Mouse (Mus musculus): ENCODE data around the gene Olfr1212. TPM values are rescaled to one million over a fixed set of nuclear protein-coding genes. Genes with fewer than 3 reads are reported as not detected.

The Olfr1212 gene
- polyA plus RNA-seq (2015; fragmentation: Nextera tagmentation; extraction: Ambion mirVana): not detected in 2 replicates

DNA sequence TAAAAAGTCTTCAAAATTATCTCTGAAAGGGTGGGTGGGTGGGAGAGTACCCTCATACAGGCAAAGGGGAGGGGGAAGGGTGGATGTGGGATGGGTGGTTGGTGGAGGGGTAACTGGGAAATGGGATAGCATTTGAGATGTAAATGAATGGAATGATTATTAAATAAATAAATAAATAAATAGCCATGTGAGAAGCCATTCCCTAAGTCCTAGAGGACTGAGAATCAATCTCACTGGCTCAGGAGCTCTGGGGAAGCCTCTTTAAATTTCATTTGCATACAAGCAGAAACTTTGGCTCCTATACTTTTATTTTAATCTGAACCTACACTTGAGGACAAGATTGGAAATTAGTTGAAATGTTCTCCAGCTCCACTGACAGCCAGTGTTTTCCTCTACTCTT, at the start of gene Olfr1212:
Olfr1212 (plus strand) TSS at position 301 of the 400 bp plus-strand sequence.
- ATAC-seq (ENCODE audit: low FRiP score, low read depth): no peak
- no peaks in the 10 kb centered on the region for H3K4me1 ChIP-seq (replicated peaks)

DNA sequence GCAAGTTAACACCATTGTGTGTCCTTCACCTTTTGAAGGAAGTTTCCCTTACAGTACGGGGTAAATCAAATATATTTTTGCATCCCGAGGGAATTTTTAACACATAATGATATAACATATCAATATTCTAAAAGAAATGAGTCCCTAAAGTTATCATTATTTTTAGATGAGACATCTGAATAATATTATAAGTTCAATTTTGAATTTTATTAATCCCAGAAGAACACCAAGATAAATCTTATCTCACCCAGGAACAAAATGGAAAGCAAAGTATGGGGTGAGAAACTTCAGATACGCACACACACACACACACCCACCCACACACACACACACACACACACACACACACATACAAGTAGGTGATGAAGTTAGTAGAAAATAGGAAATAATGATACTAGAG, 38.7 kb upstream of the Olfr1212 start, which contains the start of gene Olfr1209:
Olfr1209 (minus strand) TSS at position 101 of the 400 bp plus-strand sequence.
- Histone ChIP-seq H3K4me3 (no peak within 1 kb of the TSS), H3K27ac (replicated peaks) (no peak within 1 kb of the TSS), H3K4me1 (replicated peaks) (no peaks in the 10 kb centered on the region), H3K36me3 (no peaks in the 10 kb centered on the region), H3K9me3 (no peaks in the 10 kb centered on the region), H3K27me3 (no peaks in the 10 kb centered on the region), H3K4me2 (no peak within 1 kb of the TSS), H3K9ac (no peak within 1 kb of the TSS)
- 94% methylated on average over 3 of the region's 3 CpGs for WGBS
- no peak for ATAC-seq (ENCODE audit: low FRiP score, low read depth)

More for the DNA sequence above, at the start of gene Olfr1212:
- Histone ChIP-seq H3K36me3 (no peaks in the 10 kb centered on the region), H3K27ac (replicated peaks) (no peak within 1 kb of the TSS), H3K4me3 (no peak within 1 kb of the TSS), H3K9me3 (no peaks in the 10 kb centered on the region), H3K4me2 (no peak within 1 kb of the TSS), H3K27me3 (no peaks in the 10 kb centered on the region), H3K9ac (no peak within 1 kb of the TSS)

DNA sequence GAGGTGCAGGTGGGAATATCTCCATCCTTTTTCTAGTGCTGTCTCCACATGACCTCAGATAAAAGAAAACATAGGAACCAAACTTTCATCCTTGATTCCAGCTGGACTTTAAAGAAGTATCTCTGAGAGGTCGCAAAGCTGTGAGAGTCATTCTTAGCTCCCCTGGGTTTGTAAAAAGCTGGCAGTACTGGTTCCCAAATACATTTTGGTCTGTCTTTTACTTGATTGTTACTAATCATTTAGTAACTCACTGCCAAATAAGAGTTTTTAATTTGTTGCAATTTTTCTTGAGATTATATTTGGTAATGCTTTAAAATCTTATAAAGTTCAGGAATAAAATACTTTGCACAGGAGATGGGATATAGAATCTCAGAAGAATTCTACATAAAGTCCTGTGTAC, 15.8 kb upstream of the Olfr1212 start, which contains the start of gene Olfr1211:
Olfr1211 (minus strand) TSS at position 101 of the 400 bp plus-strand sequence.
- Histone ChIP-seq H3K27me3 (no peaks in the 10 kb centered on the region), H3K9me3 (no peaks in the 10 kb centered on the region), H3K4me1 (replicated peaks) (no peaks in the 10 kb centered on the region), H3K4me2 (no peak within 1 kb of the TSS), H3K27ac (replicated peaks) (no peak within 1 kb of the TSS), H3K9ac (no peak within 1 kb of the TSS), H3K4me3 (no peak within 1 kb of the TSS), H3K36me3 (no peaks in the 10 kb centered on the region)
- no peak for ATAC-seq (ENCODE audit: low FRiP score, low read depth)
- WGBS: 87% methylated on average over 1 of the region's 1 CpGs

DNA sequence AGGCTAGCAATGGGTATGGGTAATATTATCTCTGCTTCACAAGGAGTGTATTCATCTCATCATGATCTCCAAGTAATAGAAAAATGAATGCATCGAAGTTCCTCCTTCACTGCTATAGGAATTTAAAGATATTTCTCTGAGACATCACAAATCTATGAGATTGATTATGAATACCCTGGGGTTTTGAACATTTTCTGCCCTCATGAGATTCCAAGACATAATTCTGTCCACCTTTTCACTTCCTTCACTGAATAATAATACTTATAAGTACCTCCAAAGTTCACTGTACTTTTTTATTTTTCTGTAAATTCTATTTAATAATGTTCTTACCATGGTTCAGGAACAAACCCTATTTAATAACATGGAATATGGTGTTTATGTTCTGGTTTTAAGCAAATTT, 26.4 kb downstream of the Olfr1212 start, which contains the start of gene Gm13762:
Gm13762 (minus strand) TSS at position 101 of the 400 bp plus-strand sequence.
- 95% methylated on average over 1 of the region's 1 CpGs for WGBS
- H3K27me3 ChIP-seq: no peaks in the 10 kb centered on the region
- H3K9ac ChIP-seq: no peak within 1 kb of the TSS
- no peaks in the 10 kb centered on the region for H3K9me3 ChIP-seq
- ATAC-seq (ENCODE audit: low FRiP score, low read depth): no peak
- H3K4me2 ChIP-seq: no peak within 1 kb of the TSS
- H3K36me3 ChIP-seq: no peaks in the 10 kb centered on the region
- H3K27ac ChIP-seq (replicated peaks): no peak within 1 kb of the TSS
- H3K4me3 ChIP-seq: no peak within 1 kb of the TSS
- no peaks in the 10 kb centered on the region for H3K4me1 ChIP-seq (replicated peaks)

DNA sequence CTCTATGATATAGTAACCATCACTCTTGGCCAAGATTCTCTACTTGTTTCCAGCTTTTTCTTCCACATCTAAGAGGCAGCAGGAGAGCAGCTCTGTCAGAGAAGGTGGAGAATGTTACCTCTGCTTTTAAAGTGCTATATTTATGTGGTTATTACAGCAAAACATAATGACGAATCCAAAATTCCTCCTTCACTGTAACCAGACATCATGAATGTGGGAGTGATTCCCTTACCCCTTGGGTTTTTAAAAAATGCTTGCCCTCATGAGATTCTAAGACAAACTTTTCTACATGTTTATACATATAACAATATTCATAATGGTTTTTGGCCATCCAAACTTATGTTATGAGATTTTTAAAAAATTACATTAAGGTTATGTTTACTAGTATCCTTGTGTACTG, 38.8 kb downstream of the Olfr1212 start, which contains the start of gene Olfr1214:
Olfr1214 (minus strand) TSS at position 101 of the 400 bp plus-strand sequence.
- WGBS: 94% methylated on average over 1 of the region's 1 CpGs
- Histone ChIP-seq H3K4me2 (no peak within 1 kb of the TSS), H3K36me3 (no peaks in the 10 kb centered on the region)

DNA sequence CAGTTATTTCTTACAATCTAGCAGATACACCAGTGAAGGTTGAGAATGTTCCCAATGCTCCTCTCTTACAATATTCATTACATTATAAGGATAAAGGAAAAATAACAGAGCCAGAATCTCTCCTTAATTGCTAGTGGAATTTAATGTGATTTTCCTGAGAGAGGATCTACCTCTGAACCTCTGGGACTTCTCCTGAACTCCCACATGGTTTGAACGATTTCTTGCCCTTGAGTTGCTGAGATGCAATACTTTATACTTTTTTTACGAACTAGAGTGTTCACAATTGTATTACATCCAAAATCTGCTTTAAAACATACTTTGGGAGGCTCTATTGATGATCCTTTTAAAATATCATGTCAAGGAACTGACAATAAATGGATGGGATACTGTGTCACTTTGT, 53.1 kb downstream of the Olfr1212 start, which contains the start of gene Olfr1215:
Olfr1215 (minus strand) TSS at position 101 of the 400 bp plus-strand sequence.
- WGBS: 70% methylated on average over 2 of the region's 2 CpGs
- Histone ChIP-seq H3K4me2 (no peak within 1 kb of the TSS), H3K9ac (no peak within 1 kb of the TSS), H3K4me3 (no peak within 1 kb of the TSS), H3K27me3 (no peaks in the 10 kb centered on the region), H3K36me3 (no peaks in the 10 kb centered on the region), H3K27ac (replicated peaks) (no peak within 1 kb of the TSS), H3K9me3 (no peaks in the 10 kb centered on the region), H3K4me1 (replicated peaks) (no peaks in the 10 kb centered on the region)
- no peak for ATAC-seq (ENCODE audit: low FRiP score, low read depth)

More for the DNA sequence above, 38.8 kb downstream of the Olfr1212 start, which contains the start of gene Olfr1214:
- H3K4me3 ChIP-seq: no peak within 1 kb of the TSS
- no peak within 1 kb of the TSS for H3K9ac ChIP-seq
- no peaks in the 10 kb centered on the region for H3K4me1 ChIP-seq (replicated peaks)
- no peak for ATAC-seq (ENCODE audit: low FRiP score, low read depth)
- no peaks in the 10 kb centered on the region for H3K27me3 ChIP-seq
- no peaks in the 10 kb centered on the region for H3K9me3 ChIP-seq
- no peak within 1 kb of the TSS for H3K27ac ChIP-seq (replicated peaks)

Other genes with a start within 250 kb of the Olfr1212 start
- not detected in 2 replicates for gene Olfr1196, start 249.4 kb upstream of the Olfr1212 start, polyA plus RNA-seq (2015; fragmentation: Nextera tagmentation; extraction: Ambion mirVana)
- gene Olfr1197, start 221.6 kb upstream of the Olfr1212 start, polyA plus RNA-seq (2015; fragmentation: Nextera tagmentation; extraction: Ambion mirVana): not detected in 2 replicates
- gene Olfr1198, start 202.6 kb upstream of the Olfr1212 start, polyA plus RNA-seq (2015; fragmentation: Nextera tagmentation; extraction: Ambion mirVana): not detected in 2 replicates
- not detected in 2 replicates for gene Olfr1199, start 193.5 kb upstream of the Olfr1212 start, polyA plus RNA-seq (2015; fragmentation: Nextera tagmentation; extraction: Ambion mirVana)
- gene Olfr1200, start 183.5 kb upstream of the Olfr1212 start, polyA plus RNA-seq (2015; fragmentation: Nextera tagmentation; extraction: Ambion mirVana): not detected in 2 replicates
- not detected in 2 replicates for gene Olfr1201, start 160.9 kb upstream of the Olfr1212 start, polyA plus RNA-seq (2015; fragmentation: Nextera tagmentation; extraction: Ambion mirVana)
- gene Olfr1202, start 139.5 kb upstream of the Olfr1212 start, polyA plus RNA-seq (2015; fragmentation: Nextera tagmentation; extraction: Ambion mirVana): 0.04 TPM in 1 of 2 replicates, not detected in the other
- not detected in 2 replicates for gene Olfr1205, start 124.2 kb upstream of the Olfr1212 start, polyA plus RNA-seq (2015; fragmentation: Nextera tagmentation; extraction: Ambion mirVana)
- gene Olfr1204, start 104.7 kb upstream of the Olfr1212 start, polyA plus RNA-seq (2015; fragmentation: Nextera tagmentation; extraction: Ambion mirVana): not detected in 2 replicates
- gene Olfr1206, start 90.7 kb upstream of the Olfr1212 start, polyA plus RNA-seq (2015; fragmentation: Nextera tagmentation; extraction: Ambion mirVana): not detected in 2 replicates
- gene Olfr1208, start 51.7 kb upstream of the Olfr1212 start, polyA plus RNA-seq (2015; fragmentation: Nextera tagmentation; extraction: Ambion mirVana): not detected in 2 replicates
- not detected in 2 replicates for gene Olfr1209, start 38.8 kb upstream of the Olfr1212 start, polyA plus RNA-seq (2015; fragmentation: Nextera tagmentation; extraction: Ambion mirVana)
- not detected in 2 replicates for gene Olfr1211, start 15.9 kb upstream of the Olfr1212 start, polyA plus RNA-seq (2015; fragmentation: Nextera tagmentation; extraction: Ambion mirVana)
- not detected in 2 replicates for gene Gm13762, start 26.3 kb downstream of the Olfr1212 start, polyA plus RNA-seq (2015; fragmentation: Nextera tagmentation; extraction: Ambion mirVana)
- not detected in 2 replicates for gene Olfr1214, start 38.7 kb downstream of the Olfr1212 start, polyA plus RNA-seq (2015; fragmentation: Nextera tagmentation; extraction: Ambion mirVana)
- gene Olfr1215, start 53.0 kb downstream of the Olfr1212 start, polyA plus RNA-seq (2015; fragmentation: Nextera tagmentation; extraction: Ambion mirVana): not detected in 2 replicates
- not detected in 2 replicates for gene Olfr1216, start 64.4 kb downstream of the Olfr1212 start, polyA plus RNA-seq (2015; fragmentation: Nextera tagmentation; extraction: Ambion mirVana)
- not detected in 2 replicates for gene Olfr1217, start 78.1 kb downstream of the Olfr1212 start, polyA plus RNA-seq (2015; fragmentation: Nextera tagmentation; extraction: Ambion mirVana)
- not detected in 2 replicates for gene Olfr1218, start 107.2 kb downstream of the Olfr1212 start, polyA plus RNA-seq (2015; fragmentation: Nextera tagmentation; extraction: Ambion mirVana)
- not detected in 2 replicates for gene Olfr1219, start 129.5 kb downstream of the Olfr1212 start, polyA plus RNA-seq (2015; fragmentation: Nextera tagmentation; extraction: Ambion mirVana)
- gene Olfr1220, start 152.9 kb downstream of the Olfr1212 start, polyA plus RNA-seq (2015; fragmentation: Nextera tagmentation; extraction: Ambion mirVana): not detected in 2 replicates
- not detected in 2 replicates for gene Olfr1221, start 163.3 kb downstream of the Olfr1212 start, polyA plus RNA-seq (2015; fragmentation: Nextera tagmentation; extraction: Ambion mirVana)
- gene Olfr1222, start 179.1 kb downstream of the Olfr1212 start, polyA plus RNA-seq (2015; fragmentation: Nextera tagmentation; extraction: Ambion mirVana): not detected in 2 replicates
- gene Olfr1223, start 197.6 kb downstream of the Olfr1212 start, polyA plus RNA-seq (2015; fragmentation: Nextera tagmentation; extraction: Ambion mirVana): not detected in 2 replicates
- gene Olfr1224-ps1, start 210.1 kb downstream of the Olfr1212 start, polyA plus RNA-seq (2015; fragmentation: Nextera tagmentation; extraction: Ambion mirVana): not detected in 2 replicates
- not detected in 2 replicates for gene Olfr1225, start 220.7 kb downstream of the Olfr1212 start, polyA plus RNA-seq (2015; fragmentation: Nextera tagmentation; extraction: Ambion mirVana)
- not detected in 2 replicates for gene Olfr1226, start 246.1 kb downstream of the Olfr1212 start, polyA plus RNA-seq (2015; fragmentation: Nextera tagmentation; extraction: Ambion mirVana)